Mouse (Mus musculus): ENCODE data around the gene Cyb5d1. TPM values are rescaled to one million over a fixed set of nuclear protein-coding genes. Genes with fewer than 3 reads are reported as not detected.
A peak's percentile ranks its signal among the peaks of the same experiment; 100 is the strongest.

Gene Cyb5d1
- polyA plus RNA-seq, 1 experiment from 2014 or later: 28.7 TPM

DNA sequence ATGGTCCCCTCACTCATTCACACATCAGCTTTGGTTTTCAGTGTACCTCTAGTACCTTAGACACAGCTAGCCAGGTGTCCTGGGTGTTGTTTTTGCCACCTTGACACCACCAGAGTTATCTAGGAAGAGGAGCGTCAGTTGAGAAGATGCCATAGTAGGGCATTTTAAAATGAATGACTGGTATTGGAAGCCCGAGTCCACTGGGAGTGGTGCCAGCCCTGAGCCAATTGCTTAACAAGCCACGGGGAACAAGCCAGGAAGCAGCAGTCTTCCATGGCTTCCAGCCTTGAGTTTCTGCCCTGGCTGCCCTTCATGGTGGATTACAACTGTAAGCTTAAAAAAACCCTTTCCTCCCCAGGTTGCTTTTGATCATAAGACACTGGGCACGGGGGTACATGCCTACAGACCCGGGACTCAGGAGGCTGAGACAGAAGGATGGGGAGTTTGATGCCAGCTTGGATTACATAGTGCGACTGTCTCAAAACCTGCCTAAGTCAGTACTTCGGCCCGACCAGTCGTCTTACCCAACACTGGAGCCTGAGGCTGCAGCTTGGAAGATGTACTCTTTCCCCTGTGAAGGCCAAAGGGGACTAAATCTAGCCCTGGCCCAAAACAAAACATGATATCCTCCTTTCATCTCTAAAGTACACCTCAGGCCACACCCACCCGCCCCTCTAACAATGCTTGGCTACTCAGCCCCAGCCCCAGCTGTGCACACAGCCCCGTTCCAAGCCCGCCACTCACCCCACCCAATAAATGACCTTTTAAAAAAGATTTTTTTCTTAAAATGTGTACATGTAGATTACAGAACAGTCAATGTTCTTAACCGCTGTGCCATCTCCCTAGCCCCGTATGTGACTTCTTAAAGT, 5.7 kb downstream of the Cyb5d1 start:
- Histone ChIP-seq H3K4me1 (ENCODE audit: control insufficient read depth, insufficient read depth, low read depth, low read length) (peaks cover 5% of the 10 kb centered on the region), H3K9ac (ENCODE audit: low read depth, low read length) (0 out of 2 replicates have a peak overlapping the region, but pooled peaks have one; percentile 11), H3K9me3 (ENCODE audit: control insufficient read depth, low read length) (no peaks in the 10 kb centered on the region), H3K27ac (ENCODE audit: low read depth, low read length) (no peak overlapping the region), H3K4me3 (ENCODE audit: low read length) (no peak overlapping the region), H3K4me2 (ENCODE audit: low read length) (no peak overlapping the region), H3K36me3 (ENCODE audit: control insufficient read depth, insufficient read depth, low read length) (no peaks in the 10 kb centered on the region), H3K27me3 (replicated peaks; ENCODE audit: control insufficient read depth, insufficient read depth, low read length) (no peaks in the 10 kb centered on the region)
- 63% methylated on average over 14 of the region's 14 CpGs for WGBS
- no peak; the same call in 1 of the 2 replicates for ATAC-seq

DNA sequence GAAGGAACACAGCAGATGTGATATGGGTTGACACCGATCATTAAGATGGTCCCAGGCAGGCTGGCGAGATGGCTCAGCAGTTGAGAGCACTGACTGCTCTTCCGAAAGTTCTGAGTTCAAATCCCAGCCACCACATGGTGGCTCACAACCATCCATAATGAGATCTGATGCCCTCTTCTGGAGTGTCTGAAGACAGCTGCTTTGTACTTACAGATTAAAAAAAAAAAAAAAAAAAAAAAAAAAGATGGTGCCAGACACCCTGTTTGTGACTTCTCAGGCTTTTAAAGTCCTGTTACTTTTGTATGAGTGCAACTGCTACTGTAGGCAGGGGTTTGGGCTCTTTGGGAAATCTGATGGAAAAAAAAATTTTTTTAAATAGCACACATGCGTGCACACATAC, 6.8 kb downstream of the Cyb5d1 start:
- Histone ChIP-seq H3K4me2 (ENCODE audit: low read length) (no peak overlapping the region), H3K36me3 (ENCODE audit: control insufficient read depth, insufficient read depth, low read length) (no peaks in the 10 kb centered on the region), H3K4me3 (ENCODE audit: low read length) (no peak overlapping the region), H3K9me3 (ENCODE audit: control insufficient read depth, low read length) (no peaks in the 10 kb centered on the region), H3K9ac (ENCODE audit: low read depth, low read length) (no peak overlapping the region), H3K4me1 (ENCODE audit: control insufficient read depth, insufficient read depth, low read depth, low read length) (no peaks in the 10 kb centered on the region; the same call in 1 of the 2 replicates), H3K27ac (ENCODE audit: low read depth, low read length) (no peak overlapping the region), H3K27me3 (replicated peaks; ENCODE audit: control insufficient read depth, insufficient read depth, low read length) (no peaks in the 10 kb centered on the region)
- ATAC-seq: no peak
- WGBS: 100% methylated on average over 4 of the region's 4 CpGs

- Histone ChIP-seq H3K9me3 (ENCODE audit: control insufficient read depth, low read length) (no peaks in the 10 kb centered on the region), H3K4me3 (ENCODE audit: low read length) (no peak overlapping the region), H3K36me3 (ENCODE audit: control insufficient read depth, insufficient read depth, low read length) (no peaks in the 10 kb centered on the region), H3K27me3 (replicated peaks; ENCODE audit: control insufficient read depth, insufficient read depth, low read length) (no peaks in the 10 kb centered on the region), H3K4me2 (ENCODE audit: low read length) (no peak overlapping the region), H3K27ac (ENCODE audit: low read depth, low read length) (no peak overlapping the region), H3K9ac (ENCODE audit: low read depth, low read length) (no peak overlapping the region), H3K4me1 (ENCODE audit: control insufficient read depth, insufficient read depth, low read depth, low read length) (no peaks in the 10 kb centered on the region; the same call in 1 of the 2 replicates)
- ATAC-seq: no peak
- 86% methylated on average over 7 of the region's 7 CpGs for WGBS
These were observed 8.7 kb downstream of the Cyb5d1 start for GRCm38 (mm10) chr11:69386758-69387157.

DNA sequence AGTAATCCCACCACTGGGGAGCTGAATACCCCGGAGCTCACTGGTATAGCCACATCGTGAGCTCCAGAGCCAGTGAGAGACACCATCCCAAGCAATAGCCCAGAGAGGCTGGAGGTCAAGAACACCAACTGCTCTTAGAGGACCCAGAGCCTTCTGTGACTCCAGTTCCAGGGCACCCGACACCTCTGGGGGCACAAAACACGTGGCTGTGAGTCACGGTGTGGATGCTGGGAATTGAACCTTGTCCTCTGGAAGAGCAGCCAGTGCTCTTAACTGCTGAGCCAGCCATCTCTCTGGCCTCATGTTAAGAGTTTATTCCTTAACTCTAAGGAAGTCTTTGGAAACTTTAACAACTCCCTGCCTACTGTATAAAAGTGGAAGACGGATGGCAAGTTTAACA, 10.5 kb downstream of the Cyb5d1 start:
- 81% methylated on average over 6 of the region's 6 CpGs for WGBS
- no peak overlapping the region for H3K4me2 ChIP-seq (ENCODE audit: low read length)
- no peaks in the 10 kb centered on the region for H3K36me3 ChIP-seq (ENCODE audit: control insufficient read depth, insufficient read depth, low read length)
- no peaks in the 10 kb centered on the region for H3K27me3 ChIP-seq (replicated peaks; ENCODE audit: control insufficient read depth, insufficient read depth, low read length)
- ATAC-seq: no peak
- H3K27ac ChIP-seq (ENCODE audit: low read depth, low read length): no peak overlapping the region
- H3K4me3 ChIP-seq (ENCODE audit: low read length): no peak overlapping the region
- H3K4me1 ChIP-seq (ENCODE audit: control insufficient read depth, insufficient read depth, low read depth, low read length): no peaks in the 10 kb centered on the region; the same call in 1 of the 2 replicates
- H3K9me3 ChIP-seq (ENCODE audit: control insufficient read depth, low read length): no peaks in the 10 kb centered on the region
- no peak overlapping the region for H3K9ac ChIP-seq (ENCODE audit: low read depth, low read length)

DNA sequence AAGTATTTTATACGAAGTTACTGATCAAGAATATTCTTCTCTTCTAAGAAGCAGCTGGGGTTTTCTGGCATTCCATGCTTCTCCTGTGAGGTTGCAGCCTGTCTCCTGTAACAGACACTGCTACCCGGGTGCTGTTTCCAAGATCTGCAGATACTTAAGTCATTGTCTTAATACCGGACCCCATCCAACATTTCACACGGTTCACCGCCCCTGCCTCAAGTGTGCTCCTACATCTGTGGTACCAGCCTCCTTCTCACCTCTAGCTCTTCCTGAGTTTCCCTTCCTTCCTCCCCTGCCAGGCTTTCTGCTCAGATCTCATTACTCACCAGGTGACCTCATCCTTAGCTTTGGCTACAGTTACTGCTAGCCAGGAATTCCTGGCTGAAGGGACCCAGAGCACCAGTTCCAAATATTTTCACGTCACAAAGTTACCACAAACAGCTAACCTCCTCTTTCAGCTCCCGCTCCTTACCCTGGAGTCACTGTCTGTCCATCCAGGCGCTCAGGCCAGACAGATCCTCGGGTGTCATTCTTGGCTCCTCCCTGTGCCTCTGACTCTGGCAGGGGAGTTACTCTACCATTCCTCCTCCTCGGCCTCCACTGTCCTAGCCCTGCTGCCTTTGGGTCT, 12.8 kb downstream of the Cyb5d1 start:
- Histone ChIP-seq H3K27me3 (replicated peaks; ENCODE audit: control insufficient read depth, insufficient read depth, low read length) (no peaks in the 10 kb centered on the region), H3K4me3 (ENCODE audit: low read length) (no peak overlapping the region), H3K4me2 (ENCODE audit: low read length) (no peak overlapping the region), H3K9ac (ENCODE audit: low read depth, low read length) (no peak overlapping the region), H3K9me3 (ENCODE audit: control insufficient read depth, low read length) (no peaks in the 10 kb centered on the region), H3K36me3 (ENCODE audit: control insufficient read depth, insufficient read depth, low read length) (no peaks in the 10 kb centered on the region), H3K27ac (ENCODE audit: low read depth, low read length) (no peak overlapping the region), H3K4me1 (ENCODE audit: control insufficient read depth, insufficient read depth, low read depth, low read length) (no peaks in the 10 kb centered on the region)
- no peak for ATAC-seq
- 66% methylated on average over 10 of the region's 10 CpGs for WGBS

GRCm38 (mm10) chr11:69381356-69381755, 14.1 kb downstream of the Cyb5d1 start:
- no peak for ATAC-seq
- Histone ChIP-seq H3K9ac (ENCODE audit: low read depth, low read length) (no peak overlapping the region), H3K27me3 (replicated peaks; ENCODE audit: control insufficient read depth, insufficient read depth, low read length) (no peaks in the 10 kb centered on the region), H3K4me1 (ENCODE audit: control insufficient read depth, insufficient read depth, low read depth, low read length) (no peaks in the 10 kb centered on the region), H3K36me3 (ENCODE audit: control insufficient read depth, insufficient read depth, low read length) (no peaks in the 10 kb centered on the region), H3K4me3 (ENCODE audit: low read length) (no peak overlapping the region), H3K9me3 (ENCODE audit: control insufficient read depth, low read length) (no peaks in the 10 kb centered on the region), H3K4me2 (ENCODE audit: low read length) (no peak overlapping the region), H3K27ac (ENCODE audit: low read depth, low read length) (no peak overlapping the region)
- WGBS: 77% methylated on average over 6 of the region's 6 CpGs

- no peak for ATAC-seq
- H3K4me2 ChIP-seq (ENCODE audit: low read length): no peak overlapping the region
- WGBS: 83% methylated on average over 3 of the region's 3 CpGs
These were observed 15.8 kb downstream of the Cyb5d1 start for GRCm38 (mm10) chr11:69379600-69379999.

DNA sequence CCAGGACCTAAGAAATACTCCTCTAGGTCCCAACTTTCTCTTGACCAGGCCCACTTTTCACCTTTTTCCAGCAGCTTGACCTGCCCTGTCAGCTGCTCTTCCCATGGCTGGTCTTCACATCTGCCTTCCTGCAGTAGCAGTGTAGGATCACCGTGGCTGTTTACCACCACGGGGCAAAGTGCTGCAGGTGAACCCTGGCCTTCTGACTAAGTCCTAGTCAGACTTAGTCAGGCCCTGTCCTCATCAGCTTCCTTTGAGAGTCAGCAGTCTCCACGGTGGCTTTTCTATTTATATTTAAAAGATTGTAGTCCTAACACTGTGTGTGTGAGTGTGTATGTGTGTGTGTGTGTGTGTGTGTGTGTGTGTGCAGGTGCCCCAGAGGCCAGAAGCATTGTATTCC, 17.7 kb downstream of the Cyb5d1 start:
- Histone ChIP-seq H3K9me3 (ENCODE audit: control insufficient read depth, low read length) (no peaks in the 10 kb centered on the region), H3K27me3 (replicated peaks; ENCODE audit: control insufficient read depth, insufficient read depth, low read length) (no peaks in the 10 kb centered on the region), H3K27ac (ENCODE audit: low read depth, low read length) (no peak overlapping the region), H3K4me3 (ENCODE audit: low read length) (no peak overlapping the region), H3K4me2 (ENCODE audit: low read length) (no peak overlapping the region), H3K36me3 (ENCODE audit: control insufficient read depth, insufficient read depth, low read length) (no peaks in the 10 kb centered on the region), H3K9ac (ENCODE audit: low read depth, low read length) (no peak overlapping the region), H3K4me1 (ENCODE audit: control insufficient read depth, insufficient read depth, low read depth, low read length) (no peaks in the 10 kb centered on the region)
- no peak for ATAC-seq
- 74% methylated on average over 3 of the region's 3 CpGs for WGBS

More at GRCm38 (mm10) chr11:69379600-69379999, 15.8 kb downstream of the Cyb5d1 start:
- Histone ChIP-seq H3K9me3 (ENCODE audit: control insufficient read depth, low read length) (no peaks in the 10 kb centered on the region), H3K27me3 (replicated peaks; ENCODE audit: control insufficient read depth, insufficient read depth, low read length) (no peaks in the 10 kb centered on the region), H3K4me1 (ENCODE audit: control insufficient read depth, insufficient read depth, low read depth, low read length) (no peaks in the 10 kb centered on the region), H3K36me3 (ENCODE audit: control insufficient read depth, insufficient read depth, low read length) (no peaks in the 10 kb centered on the region), H3K9ac (ENCODE audit: low read depth, low read length) (no peak overlapping the region), H3K4me3 (ENCODE audit: low read length) (no peak overlapping the region), H3K27ac (ENCODE audit: low read depth, low read length) (no peak overlapping the region)

GRCm38 (mm10) chr11:69375646-69376045, 19.8 kb downstream of the Cyb5d1 start:
- H3K4me1 ChIP-seq (ENCODE audit: control insufficient read depth, insufficient read depth, low read depth, low read length): peaks cover 20% of the 10 kb centered on the region
- H3K4me3 ChIP-seq (ENCODE audit: low read length): no peak overlapping the region
- H3K27ac ChIP-seq (ENCODE audit: low read depth, low read length): no peak overlapping the region
- no peak overlapping the region for H3K9ac ChIP-seq (ENCODE audit: low read depth, low read length)
- H3K27me3 ChIP-seq (replicated peaks; ENCODE audit: control insufficient read depth, insufficient read depth, low read length): no peaks in the 10 kb centered on the region
- 82% methylated on average over 4 of the region's 4 CpGs for WGBS
- no peaks in the 10 kb centered on the region for H3K9me3 ChIP-seq (ENCODE audit: control insufficient read depth, low read length)
- ATAC-seq: no peak
- H3K4me2 ChIP-seq (ENCODE audit: low read length): no peak overlapping the region
- no peaks in the 10 kb centered on the region for H3K36me3 ChIP-seq (ENCODE audit: control insufficient read depth, insufficient read depth, low read length)
